Mouse (Mus musculus) adrenal gland, postnatal 10 days (tissue): Measurements from ENCODE around the gene Optc. TPM values are rescaled to one million over a fixed set of nuclear protein-coding genes. Genes with fewer than 3 reads are reported as not detected.

Source experiments
- DNase-seq: peaks from one replicate; pipeline ENCODE4 v3.0.0; 2021; ENCODE audit warnings: mixed read lengths
- long read RNA-seq, 2 experiments: library from polyadenylated mRNA; stranded (forward); transcript quantifications; one replicate each; pipeline ENCODE4 v2.0.0; 2021
- total RNA-seq, 2 experiments: library from RNA; stranded (reverse); gene quantifications; 2 replicates each; pipeline ENCODE4 v1.2.3; 2021

The Optc gene
- total RNA-seq, result 1 to 10 TPM; 1.7 to 2.5 TPM
- long read RNA-seq, experiment 1, partial matches to known transcripts, result 0 of 5 reads
- long read RNA-seq, experiment 1, other reads (novel, unspliced or antisense), result 3 of 5 reads
- long read RNA-seq, experiment 2, result 0 reads

GRCm38 (mm10) chr1:133907949-133908658 lies at the start of gene Optc:
Gene Optc (minus strand): TSS chr1:133907999.
- DNase-seq, result peak; percentile 59

GRCm38 (mm10) chr1:133954009-133954408 lies 46.2 kb upstream of the Optc start:
- DNase-seq, result no peak

DNA sequence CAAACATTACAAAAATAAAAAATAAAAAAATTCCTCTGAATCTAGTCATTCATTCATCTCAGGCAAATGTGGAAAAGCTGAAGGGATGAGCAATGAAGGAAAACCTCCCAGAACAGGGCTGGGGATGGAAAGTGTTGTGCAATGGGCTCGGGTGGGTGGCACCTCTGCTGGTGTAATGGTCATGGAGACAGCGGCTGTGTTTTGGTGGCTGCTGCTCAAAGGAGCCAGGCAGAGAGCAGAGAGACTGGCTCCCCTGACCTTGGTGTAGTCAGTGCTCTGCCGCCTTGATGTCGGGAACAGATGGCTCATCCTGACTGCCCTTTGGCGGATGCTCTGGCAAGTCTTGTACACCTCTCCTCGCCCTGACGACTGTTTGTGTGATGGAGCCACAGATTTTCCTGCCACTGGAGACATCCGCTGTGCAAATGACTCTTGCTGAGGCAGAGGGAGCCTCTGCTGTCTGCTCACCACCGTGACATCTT lies 45.5 kb upstream of the Optc start:
- peak; percentile 66 for DNase-seq

DNA sequence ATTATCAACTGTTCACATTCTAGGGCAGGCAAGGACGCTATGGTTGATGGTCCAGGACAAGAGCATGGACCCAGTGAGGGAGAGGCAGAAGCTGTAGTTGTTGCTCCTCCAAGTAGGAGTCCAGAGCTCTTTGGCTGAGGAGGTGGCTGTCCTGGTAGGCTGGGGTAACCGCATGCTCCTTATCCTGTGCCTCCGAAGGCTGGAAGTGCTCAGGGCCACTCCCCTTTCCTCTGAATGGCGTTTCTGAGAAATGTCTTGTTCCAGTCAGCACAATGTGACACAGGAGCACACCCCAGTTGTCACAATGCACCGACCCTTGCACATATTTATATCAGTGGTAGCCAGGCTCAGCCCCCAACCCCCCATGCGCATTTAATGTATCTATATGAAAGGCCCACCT lies 43.8 kb upstream of the Optc start:
- DNase-seq, result no peak

DNA sequence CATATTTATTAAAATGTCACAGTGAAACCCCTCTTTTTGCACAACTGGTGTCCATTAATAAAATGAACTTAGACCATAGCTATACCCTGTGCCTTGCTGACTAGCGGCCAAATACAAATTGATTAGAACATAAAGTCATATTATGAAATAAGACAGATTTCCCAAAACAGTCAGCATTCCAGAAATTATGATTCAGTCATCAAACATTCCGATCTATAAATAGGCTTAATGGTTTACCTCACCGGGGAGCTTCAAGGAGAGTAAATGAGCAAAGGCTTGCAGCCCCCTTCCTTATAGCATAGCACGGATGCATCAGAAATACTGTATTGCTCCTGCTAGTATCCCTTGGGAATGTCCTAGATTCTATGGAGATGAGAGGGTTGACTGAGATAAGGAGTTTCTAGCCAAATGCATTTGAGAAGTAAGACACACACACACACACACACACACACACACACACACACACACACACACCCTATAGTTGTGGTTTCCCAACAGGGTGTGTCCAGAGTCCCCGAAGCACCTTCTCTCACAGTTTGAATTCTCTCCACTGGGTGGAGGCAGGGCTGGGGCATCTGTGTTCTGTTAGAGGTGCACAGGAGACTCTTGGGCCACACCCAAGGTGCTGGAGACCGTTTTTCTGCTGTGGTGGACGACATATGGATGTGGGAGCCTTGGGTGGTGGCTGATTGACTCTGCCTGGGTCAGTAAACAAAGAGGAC lies 42.4 kb upstream of the Optc start:
- no peak for DNase-seq

GRCm38 (mm10) chr1:133945106-133945505 lies 37.3 kb upstream of the Optc start:
- no peak for DNase-seq

GRCm38 (mm10) chr1:133941904-133942303 lies 34.1 kb upstream of the Optc start:
- DNase-seq, result no peak

GRCm38 (mm10) chr1:133941158-133941860 lies 33.5 kb upstream of the Optc start:
- DNase-seq, result no peak

GRCm38 (mm10) chr1:133940481-133941092 lies 32.8 kb upstream of the Optc start:
- DNase-seq, result no peak

DNA sequence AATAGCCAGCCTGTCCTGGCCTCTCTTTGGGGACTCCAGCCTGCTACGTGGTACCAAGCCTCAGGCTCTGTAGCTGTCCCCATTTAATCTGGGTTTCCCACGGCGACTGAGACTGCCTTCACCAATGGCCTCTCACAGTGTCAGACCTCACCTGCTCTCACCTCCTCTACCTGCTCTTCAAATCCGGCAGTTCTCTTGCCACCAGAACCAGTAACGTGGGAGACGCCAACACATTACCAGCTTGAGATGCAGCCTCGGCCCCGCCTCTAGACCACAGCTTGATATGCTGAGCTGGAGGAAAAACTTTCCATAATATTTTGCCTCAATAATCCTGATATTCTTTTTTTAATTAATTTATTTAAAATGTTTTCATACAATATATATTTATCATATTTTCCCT lies 31.9 kb upstream of the Optc start:
- DNase-seq, result no peak

DNA sequence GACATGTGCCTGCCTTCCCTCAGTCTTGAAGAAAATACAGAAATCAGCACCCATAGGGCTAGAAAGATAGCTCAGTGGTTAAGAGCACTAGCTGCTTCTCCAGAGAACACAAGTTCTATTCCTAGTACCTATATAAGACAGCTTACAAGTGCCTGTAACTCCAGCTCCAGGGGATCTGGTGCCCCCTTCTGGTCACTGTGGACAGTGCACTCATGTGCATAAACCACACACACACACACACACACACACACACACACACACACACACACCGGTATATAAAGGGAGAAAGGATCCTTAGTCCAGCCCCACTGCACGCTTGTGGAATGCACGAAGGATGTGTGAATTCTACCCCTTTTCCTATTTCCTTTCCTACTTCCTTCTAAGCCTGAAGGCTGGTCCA lies 28.4 kb upstream of the Optc start:
- no peak for DNase-seq

GRCm38 (mm10) chr1:133934354-133934963 lies 26.7 kb upstream of the Optc start:
- DNase-seq, result peak; percentile 62

DNA sequence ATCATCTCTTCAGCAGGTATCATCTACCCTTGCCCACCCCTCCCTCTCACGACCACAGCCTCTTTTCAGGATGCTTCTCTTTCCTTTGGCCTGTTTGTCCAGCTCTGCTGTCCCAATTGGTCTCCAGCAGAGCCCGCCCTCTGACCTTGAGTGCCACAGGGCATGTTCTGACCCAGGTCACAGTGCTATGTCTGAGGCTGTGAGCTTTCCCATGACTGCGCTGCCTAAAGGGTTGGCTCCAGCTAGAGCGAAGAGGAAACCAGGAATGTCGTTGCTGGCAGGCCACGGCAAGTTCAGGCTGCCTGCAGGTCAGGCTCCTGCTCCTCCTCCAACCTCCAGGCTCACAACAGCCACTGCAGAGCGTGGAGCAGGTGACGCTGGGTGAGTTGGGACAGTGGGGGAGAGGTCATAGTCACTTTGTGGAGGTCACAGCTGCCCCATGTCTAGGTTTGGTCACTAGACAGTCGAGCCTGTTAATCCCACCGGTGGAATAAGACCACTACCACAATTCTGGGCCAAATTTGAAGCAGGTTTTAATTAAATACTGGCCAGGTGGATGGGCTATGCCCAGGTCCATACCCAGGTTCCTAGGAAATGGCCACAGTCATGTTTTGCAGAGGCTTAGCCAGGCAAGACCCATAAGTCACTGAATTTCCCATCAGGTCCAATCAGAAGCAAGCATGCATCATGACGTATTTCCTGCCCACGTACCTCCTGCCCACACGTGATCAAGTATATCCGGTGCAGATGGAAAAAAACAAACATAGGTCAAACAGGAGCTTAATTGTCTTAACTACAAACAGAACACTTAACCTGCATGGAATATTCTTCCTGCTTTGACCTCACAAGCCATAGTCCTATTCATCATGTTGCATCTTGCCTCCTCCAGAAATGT lies 25.7 kb upstream of the Optc start:
- DNase-seq, result peak; percentile 56

DNA sequence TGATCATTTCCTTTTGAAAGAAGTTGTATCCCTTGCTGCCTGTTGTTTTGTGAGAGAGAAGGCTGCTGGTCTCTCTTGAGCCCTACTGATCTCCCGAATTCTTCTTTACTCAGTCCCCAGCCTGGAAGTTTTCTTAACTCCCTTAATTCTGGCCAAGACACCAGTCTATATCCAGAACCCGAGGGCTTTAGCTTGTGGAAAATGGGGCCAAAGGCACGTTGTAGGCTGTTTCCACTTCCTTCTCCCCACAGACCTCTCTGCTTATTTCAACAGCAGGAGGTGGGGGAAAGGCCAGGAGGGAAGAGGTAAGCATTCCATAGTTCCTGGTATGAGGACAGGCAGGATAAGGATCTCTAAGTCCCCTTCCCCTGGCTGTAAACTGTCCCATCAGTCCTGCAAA lies 22.2 kb upstream of the Optc start:
- DNase-seq, result peak; percentile 60

- DNase-seq, result no peak
These were observed 17.4 kb upstream of the Optc start for GRCm38 (mm10) chr1:133925223-133925622.

DNA sequence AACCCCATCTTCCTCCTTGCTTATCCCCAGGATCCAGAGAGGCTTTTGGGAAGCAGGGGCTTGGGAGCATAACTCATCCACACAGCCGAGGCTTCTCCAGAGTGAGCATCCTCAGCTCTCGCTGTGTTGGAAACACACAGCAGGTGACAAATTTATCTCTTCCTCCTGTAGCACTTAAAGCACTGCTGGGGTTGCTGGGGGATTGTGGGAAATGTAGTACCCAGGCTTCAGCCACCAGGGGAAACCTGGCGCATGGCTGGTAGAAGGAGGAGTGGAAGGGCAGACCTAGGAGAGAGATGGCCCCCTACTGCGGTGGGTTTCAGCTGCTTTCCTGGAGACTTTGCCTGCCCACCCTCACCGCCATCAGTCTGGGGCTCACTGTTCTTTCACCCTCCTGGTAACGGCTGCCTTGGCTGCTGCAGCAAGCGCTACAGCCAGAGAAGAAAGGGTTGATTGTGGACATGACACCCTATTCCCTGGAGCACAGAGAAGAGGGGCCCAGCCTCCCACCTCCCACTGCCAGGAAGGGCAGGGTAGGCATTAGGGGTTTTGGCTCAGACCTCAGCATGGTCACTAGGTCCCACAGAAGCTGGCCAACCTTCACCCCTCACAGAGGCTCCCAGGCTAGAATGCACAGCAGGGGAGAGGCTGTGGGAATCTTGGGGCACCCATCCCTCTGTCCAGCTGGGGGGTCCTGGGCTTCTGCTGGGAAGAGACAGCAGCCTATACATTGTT lies 16.5 kb upstream of the Optc start:
- no peak for DNase-seq

DNA sequence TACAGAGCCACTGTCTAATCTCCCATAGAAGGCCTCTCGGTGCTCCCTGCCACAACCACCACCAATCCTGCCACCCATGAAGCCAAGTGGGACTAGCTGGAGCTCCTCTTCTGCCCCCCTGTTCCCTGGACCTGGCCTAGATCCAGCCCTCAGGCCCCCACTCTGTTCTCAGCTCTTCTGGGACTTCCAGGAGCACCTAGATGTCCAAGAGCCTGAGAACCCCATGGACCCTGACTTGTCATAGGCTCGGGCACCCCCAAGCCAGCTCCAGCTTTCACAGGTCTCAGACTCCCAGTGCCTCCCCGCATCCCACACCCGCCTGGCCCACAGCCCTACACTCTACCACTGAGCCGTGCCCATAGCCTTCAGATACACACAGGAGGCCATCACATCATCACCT lies 15.3 kb upstream of the Optc start:
- no peak for DNase-seq

DNA sequence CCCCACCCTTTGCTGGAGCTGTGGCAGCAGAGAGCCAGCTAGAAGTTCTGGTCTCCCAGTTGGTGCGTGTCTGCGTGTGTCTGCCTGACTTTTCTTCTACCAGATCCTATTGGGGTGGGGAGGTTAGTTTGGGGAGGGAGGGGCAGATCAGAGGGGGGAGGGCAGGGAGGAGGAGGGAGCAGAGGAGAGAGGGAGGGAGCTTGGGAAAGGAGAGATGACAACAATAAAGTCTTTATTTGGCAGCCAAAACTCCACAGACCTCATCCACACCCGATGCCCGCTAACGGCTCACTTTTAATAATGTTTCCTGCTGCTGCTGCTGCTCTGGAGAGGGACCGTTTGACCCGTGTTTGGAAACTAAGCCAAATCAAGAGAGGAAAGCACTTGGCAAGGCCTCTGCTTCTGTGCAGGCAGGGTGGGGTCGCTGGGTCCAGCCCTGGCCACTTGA lies 13.5 kb upstream of the Optc start, which contains the start of gene Prelp:
Gene Prelp (minus strand): TSS at position 111 of the 448 bp plus-strand sequence.
- peak; percentile 54 for DNase-seq

- DNase-seq, result no peak
These were observed 13.1 kb upstream of the Optc start for GRCm38 (mm10) chr1:133920876-133921275.

DNA sequence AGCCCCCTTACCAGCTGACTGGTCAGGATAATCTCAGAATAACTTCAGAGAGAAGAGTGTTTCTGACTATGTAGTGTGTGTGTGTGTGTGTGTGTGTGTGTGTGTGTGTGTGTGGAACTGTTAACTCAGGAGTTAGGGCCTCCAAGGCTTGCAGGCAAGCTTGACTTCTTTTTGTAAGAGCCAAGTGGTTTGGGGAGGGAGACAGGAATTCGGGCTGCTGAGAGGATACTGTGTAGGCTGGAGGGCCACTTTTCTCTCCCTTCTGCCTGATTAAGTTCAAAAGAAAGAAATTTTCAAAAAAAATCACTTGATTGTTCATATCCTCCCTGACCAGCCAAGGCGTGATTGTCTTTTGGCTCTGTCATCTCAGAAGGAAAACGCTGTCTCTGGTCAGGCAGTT lies 12.6 kb upstream of the Optc start:
- no peak for DNase-seq
